Mouse (Mus musculus): ENCODE measurements around the gene Cd55b.
A peak's percentile ranks its signal among the peaks of the same experiment; 100 is the strongest.
"Not testable (repeated sequence)": the region's sequence is repeated elsewhere in the genome, so short reads cannot be mapped to it uniquely, and the experiment has no call there.

The Cd55b gene

GRCm38 (mm10) chr1:130422664-130423111 is at the start of gene Cd55b:
Cd55b (minus strand) TSS chr1:130423009.
- DNase-seq (ENCODE audit: low read depth, low spot score) = peak; percentile 8

- DNase-seq (ENCODE audit: low read depth, low spot score) = no peak
Measured at GRCm38 (mm10) chr1:130470074-130470473, 47.3 kb upstream of the Cd55b start.

DNA sequence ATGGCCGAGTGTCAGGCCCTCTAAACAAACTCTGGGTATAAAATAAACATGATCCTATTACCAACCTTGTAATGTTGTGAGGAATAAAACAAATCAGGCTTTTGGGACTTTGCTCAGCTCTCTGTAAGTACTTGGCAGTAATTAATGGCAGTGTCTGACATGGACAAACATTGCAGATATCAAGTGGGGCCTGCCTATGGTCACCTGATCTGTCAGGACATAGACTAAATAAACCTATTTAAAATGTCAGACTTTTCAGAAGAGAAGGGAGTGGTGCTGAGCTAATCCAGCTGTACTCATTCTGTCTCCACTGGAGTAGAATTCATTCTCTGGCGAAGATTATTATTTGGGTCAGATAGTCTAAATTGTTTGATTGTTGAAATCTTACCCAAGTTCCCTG is 44.6 kb upstream of the Cd55b start:
- no peak for DNase-seq (ENCODE audit: low read depth, low spot score)

- DNase-seq (ENCODE audit: low read depth, low spot score) = no peak
Measured at GRCm38 (mm10) chr1:130464173-130464572, 41.4 kb upstream of the Cd55b start.

- peak; percentile 92 for DNase-seq (ENCODE audit: low read depth, low spot score)
Measured at GRCm38 (mm10) chr1:130462867-130463266, 40.1 kb upstream of the Cd55b start.

- peak; percentile 89 for DNase-seq (ENCODE audit: low read depth, low spot score)
Measured at GRCm38 (mm10) chr1:130462084-130462861, 39.5 kb upstream of the Cd55b start, which contains the start of gene Cd55. Cd55 (minus strand) TSS chr1:130462744.

- no peak for DNase-seq (ENCODE audit: low read depth, low spot score)
Measured at GRCm38 (mm10) chr1:130455111-130455510, 32.3 kb upstream of the Cd55b start.

DNA sequence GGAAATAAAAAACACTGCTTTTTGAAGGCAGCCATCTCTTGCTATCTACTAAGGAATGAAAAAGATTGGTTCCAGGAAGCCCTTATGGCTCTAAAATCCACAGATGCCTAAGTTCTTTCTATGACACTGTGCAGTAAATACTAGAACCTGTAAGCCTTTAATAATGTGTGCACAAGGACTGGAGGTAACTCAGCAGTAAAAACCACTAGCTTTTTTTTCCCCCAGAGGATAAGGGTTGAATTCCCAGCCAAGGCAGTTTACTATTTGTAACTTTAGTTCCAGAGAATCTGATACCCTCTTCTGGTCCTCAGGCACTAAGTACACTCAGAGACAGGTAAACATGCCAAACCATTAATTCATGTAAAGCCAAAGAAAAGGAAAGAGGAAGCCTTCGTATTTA is 20.1 kb upstream of the Cd55b start:
- DNase-seq (ENCODE audit: low read depth, low spot score) = not testable (repeated sequence)

- DNase-seq (ENCODE audit: low read depth, low spot score) = no peak
Measured at GRCm38 (mm10) chr1:130430920-130431319, 8.1 kb upstream of the Cd55b start.

DNA sequence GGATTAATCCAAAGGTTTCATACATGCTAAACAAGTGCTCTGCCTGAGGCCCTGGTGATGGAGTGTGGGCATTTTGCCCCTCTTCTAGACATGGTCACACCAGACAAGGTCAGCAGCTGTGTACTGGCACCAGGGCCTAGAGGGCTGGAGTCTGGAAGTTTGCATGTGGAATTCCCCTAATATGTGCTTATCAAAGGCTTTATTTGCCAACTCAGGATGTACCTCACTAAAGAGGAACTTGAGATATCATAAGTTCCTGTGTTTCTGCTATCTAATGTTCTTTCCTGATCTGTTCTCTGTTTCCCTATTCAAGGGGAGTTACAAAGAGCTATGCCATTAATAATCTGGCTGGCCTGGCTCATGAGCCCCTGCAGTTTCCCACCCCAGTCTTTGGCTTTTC is 5.9 kb upstream of the Cd55b start:
- DNase-seq (ENCODE audit: low read depth, low spot score) = not testable (repeated sequence)

DNA sequence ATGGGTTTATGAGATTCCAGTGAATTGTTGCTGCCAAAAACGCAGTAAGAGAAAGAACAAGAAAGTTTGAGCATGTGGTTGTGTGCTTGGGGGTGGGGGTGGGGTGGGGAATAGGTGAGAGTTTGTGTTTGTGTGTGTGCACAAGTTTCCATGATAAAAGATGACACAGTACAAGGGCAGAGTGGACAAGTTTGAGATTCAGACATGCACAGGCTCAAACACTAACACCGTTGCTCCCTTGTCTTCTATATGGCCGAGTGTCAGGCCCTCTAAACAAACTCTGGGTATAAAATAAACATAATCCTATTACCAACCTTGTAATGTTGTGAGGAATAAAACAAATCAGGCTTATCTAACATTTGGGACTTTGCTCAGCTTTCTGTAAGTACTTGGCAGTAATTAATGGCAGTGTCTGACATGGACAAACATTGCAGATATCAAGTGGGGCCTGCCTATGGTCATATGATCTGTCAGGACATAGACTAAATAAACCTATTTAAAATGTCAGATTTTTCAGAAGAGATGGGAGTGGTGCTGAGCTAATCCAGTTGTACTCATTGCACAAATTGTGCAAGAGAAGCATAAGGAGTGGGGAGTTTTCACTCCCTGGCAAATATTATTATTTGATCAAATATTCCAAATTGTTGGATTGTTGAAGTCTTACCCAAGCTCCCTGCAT is 4.5 kb upstream of the Cd55b start:
- DNase-seq (ENCODE audit: low read depth, low spot score) = not testable (repeated sequence)

DNA sequence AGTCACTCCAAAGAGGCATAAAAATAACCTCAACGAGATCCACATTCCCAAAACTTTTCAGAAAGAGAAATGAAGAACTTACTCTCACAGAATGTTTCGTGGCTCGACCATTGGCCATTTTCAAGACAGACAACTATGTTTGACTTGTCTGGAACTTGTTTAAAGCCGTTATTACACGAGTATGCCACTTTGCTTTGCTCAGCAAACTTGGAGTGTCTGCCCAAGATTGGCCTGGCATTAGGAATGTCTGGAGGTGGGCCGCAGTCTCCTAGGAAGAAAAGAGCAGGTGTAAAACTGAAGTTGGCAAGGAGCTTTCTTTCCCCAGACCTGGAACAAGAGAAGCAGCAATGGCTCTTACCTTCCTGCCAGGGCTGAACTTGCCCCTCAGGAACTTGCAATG is 776 bp downstream of the Cd55b start:
- DNase-seq (ENCODE audit: low read depth, low spot score) = not testable (repeated sequence)

DNA sequence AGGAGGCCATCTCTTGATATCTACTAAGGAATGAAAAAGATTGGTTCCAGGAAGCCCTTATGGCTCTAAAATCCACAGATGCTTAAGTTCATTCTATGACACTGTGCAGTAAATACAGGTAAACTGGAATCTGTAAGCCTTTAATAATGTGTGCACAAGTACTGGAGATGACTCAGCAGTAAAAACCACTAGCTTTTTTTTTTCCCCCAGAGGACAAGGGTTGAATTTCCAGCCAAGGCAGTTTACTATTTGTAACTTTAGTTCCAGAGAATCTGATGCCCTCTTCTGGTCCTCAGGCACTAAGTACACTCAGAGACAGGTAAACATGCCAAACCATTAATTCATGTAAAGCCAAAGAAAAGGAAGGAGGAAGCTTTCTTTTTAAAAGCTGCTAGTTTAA is 25.7 kb downstream of the Cd55b start:
- DNase-seq (ENCODE audit: low read depth, low spot score) = peak; percentile 34

GRCm38 (mm10) chr1:130387282-130387681 is 35.5 kb downstream of the Cd55b start:
- not testable (repeated sequence) for DNase-seq (ENCODE audit: low read depth, low spot score)

- no peak for DNase-seq (ENCODE audit: low read depth, low spot score)
Measured at GRCm38 (mm10) chr1:130377726-130378429, 44.9 kb downstream of the Cd55b start.

- DNase-seq (ENCODE audit: low read depth, low spot score) = no peak
Measured at GRCm38 (mm10) chr1:130374173-130374785, 48.5 kb downstream of the Cd55b start.

DNA sequence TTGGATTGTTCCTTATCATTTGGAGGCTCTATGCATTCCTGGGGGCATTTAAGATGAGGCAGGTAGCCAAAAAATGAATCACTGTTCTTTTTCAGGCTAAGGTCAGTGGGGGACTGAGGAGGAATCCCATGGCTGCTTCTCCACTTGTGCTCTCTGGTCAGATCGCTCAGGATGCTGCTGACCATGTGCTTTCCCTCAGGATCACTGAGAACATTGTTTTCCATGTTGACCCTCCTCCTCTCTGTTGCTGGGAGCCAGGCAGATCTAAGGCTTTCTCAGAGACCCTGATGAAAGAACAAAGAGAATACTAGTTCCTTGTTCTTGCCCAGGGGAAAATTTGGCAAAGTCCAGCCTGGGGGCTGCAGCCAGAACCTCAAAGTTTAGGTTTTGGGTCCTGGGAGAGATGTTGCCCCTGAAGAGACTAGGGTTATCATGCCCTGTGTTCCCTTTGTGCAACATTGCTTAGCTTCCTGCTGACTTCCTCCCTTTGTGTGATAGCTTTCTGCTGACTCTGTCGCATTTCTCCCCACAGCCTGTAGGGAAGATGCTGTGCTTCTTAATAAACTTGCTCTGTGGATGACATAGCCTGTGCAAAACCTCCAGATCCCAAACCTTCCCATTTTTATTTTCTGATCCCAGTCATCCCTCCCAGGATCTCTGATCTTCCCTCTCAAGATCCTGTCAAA is 49.3 kb downstream of the Cd55b start:
- no peak for DNase-seq (ENCODE audit: low read depth, low spot score)

- DNase-seq (ENCODE audit: low read depth, low spot score) = peak; percentile 71
Measured at GRCm38 (mm10) chr1:130371895-130372528, 50.8 kb downstream of the Cd55b start.

DNA sequence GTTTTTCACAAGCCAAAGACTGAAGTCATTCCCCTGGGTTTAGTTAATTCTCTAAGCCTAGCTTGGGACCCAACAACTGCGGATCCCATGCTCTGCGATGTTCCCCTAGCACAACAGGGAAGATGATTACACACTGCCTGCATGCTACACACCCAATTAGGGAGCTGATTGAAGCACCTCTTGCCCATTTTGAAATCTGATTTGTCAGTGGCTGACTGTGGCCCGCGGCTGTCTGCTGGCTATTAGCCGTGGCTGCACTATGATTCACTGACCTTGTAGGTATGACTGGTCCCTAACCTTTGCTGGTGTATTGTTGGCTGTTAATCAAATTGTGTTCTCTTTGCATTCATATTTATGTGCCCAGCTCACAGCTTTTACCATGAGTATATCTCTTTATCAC is 51.5 kb downstream of the Cd55b start:
- no peak for DNase-seq (ENCODE audit: low read depth, low spot score)

DNA sequence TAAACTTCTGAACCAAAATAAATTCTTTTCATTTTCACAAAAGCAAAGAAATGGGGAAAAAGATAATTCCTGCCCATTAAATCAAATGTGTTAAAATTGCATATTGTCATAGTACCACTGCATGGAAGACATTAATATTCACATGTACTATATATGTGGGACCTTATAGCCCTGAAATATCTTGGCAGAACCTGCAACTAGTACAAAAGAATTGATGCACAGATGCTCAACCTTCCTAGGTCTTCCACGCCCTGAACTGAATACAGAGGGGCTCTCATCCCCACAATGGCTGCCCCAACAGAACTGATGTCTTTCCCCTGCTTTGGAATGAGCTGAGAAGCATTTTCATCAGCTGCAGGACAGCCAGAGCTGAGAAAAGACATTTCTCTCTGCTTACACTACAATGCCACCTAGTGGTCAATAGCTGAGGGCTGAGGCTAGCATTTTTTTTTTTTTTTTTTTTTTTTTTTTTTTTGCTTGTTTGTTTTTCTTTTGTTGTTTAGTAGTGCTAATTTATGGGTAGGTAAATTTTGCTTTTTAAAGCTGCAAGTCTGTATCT is 72.7 kb downstream of the Cd55b start:
- DNase-seq (ENCODE audit: low read depth, low spot score) = peak; percentile 61
